ENCODE assay signal across 7 mouse cellular contexts in genomic region chr19:44248854-44249351, GRCm38 (mm10). TPM values are rescaled to one million over a fixed set of nuclear protein-coding genes. Genes with fewer than 3 reads are reported as not detected.
A peak's percentile ranks its signal among the peaks of the same experiment; 100 is the strongest.
DNase-seq lines count a peak whose midpoint lies in the region; ATAC-seq and TF ChIP-seq lines count a peak whose summit lies in the region.

No protein-coding gene starts in this region.

- no peak for TF ChIP-seq CTCF in spleen, adult 2 months (IDR thresholded peaks at IDR 0.05; ENCODE audit: extremely low read depth, insufficient read depth, insufficient read length, insufficient replicate concordance)

- no peak overlapping the region for H3K4me3 ChIP-seq in spleen, adult 2 months (ENCODE audit: extremely low read depth, insufficient read depth, insufficient read length)
- H3K4me3 ChIP-seq in forebrain, embryonic 12.5 days (replicated peaks): no peak overlapping the region
- H3K4me3 ChIP-seq in limb, embryonic 14.5 days (replicated peaks; ENCODE audit: low read length): no peak overlapping the region; the same call in 1 of the 2 replicates
- no peak overlapping the region; the same call in 1 of the 2 replicates for H3K4me3 ChIP-seq in stomach, embryonic 16.5 days (replicated peaks; ENCODE audit: low read length)

- H3K4me2 ChIP-seq in forebrain, embryonic 12.5 days: no peak overlapping the region
- peak overlapping the region; percentile 75 for H3K4me2 ChIP-seq in limb, embryonic 14.5 days (replicated peaks; ENCODE audit: low read depth, low read length, severe bottlenecking)
- peak overlapping the region; percentile 70 for H3K4me2 ChIP-seq in stomach, embryonic 16.5 days (ENCODE audit: low read depth, low read length)

- peak overlapping the region; percentile 1; the same call in 1 of the 2 replicates for H3K9ac ChIP-seq in forebrain, embryonic 12.5 days
- H3K9ac ChIP-seq in limb, embryonic 14.5 days (ENCODE audit: low read depth, low read length, severe bottlenecking): no peak overlapping the region
- H3K9ac ChIP-seq in stomach, embryonic 16.5 days (ENCODE audit: low read length): peak overlapping the region; percentile 51

- no peaks in the 10 kb centered on the region for H3K9me3 ChIP-seq in forebrain, embryonic 12.5 days
- no peaks in the 10 kb centered on the region for H3K9me3 ChIP-seq in limb, embryonic 14.5 days (ENCODE audit: control insufficient read depth, low read length)
- H3K9me3 ChIP-seq in stomach, embryonic 16.5 days (replicated peaks; ENCODE audit: control insufficient read depth, low read length): no peaks in the 10 kb centered on the region

- DNase-seq in spleen, adult 2 months (ENCODE audit: low read depth in 1 of 2, low spot score in 2 of 2): no peak
- DNase-seq in spleen, postnatal 14 days (ENCODE audit: low spot score in 2 of 2): no peak
- no peak for DNase-seq in limb, embryonic 14.5 days (ENCODE audit: low spot score)
- no peak for DNase-seq in cerebellum, postnatal 36 days
- DNase-seq in spleen, adult 18-20 months: no peak

- WGBS in spleen, adult 2 months: 68% methylated on average over 11 of the region's 11 CpGs
- 69% methylated on average over 11 of the region's 11 CpGs for WGBS in forebrain, embryonic 12.5 days
- WGBS in limb, embryonic 14.5 days: 66% methylated on average over 11 of the region's 11 CpGs
- WGBS in stomach, embryonic 16.5 days: 51% methylated on average over 11 of the region's 11 CpGs

- peaks cover 37% of the 10 kb centered on the region for H3K4me1 ChIP-seq in spleen, adult 2 months (ENCODE audit: control insufficient read depth, insufficient read depth, insufficient read length)
- peaks cover 30% of the 10 kb centered on the region for H3K4me1 ChIP-seq in forebrain, embryonic 12.5 days
- H3K4me1 ChIP-seq in limb, embryonic 14.5 days (ENCODE audit: control insufficient read depth, insufficient read depth, low read length): peaks cover 20% of the 10 kb centered on the region
- peaks cover 27% of the 10 kb centered on the region for H3K4me1 ChIP-seq in stomach, embryonic 16.5 days (ENCODE audit: control insufficient read depth, insufficient read depth, low read length)

- ATAC-seq in forebrain, embryonic 12.5 days (ENCODE audit: low FRiP score): no peak
- ATAC-seq in limb, embryonic 14.5 days (ENCODE audit: low FRiP score, low read depth): no peak
- ATAC-seq in stomach, embryonic 16.5 days (ENCODE audit: insufficient read depth, low FRiP score): no peak

- H3K27ac ChIP-seq in spleen, adult 2 months (ENCODE audit: insufficient read depth, low read length): peak overlapping the region; percentile 78
- peak overlapping the region; percentile 90 for H3K27ac ChIP-seq in forebrain, embryonic 12.5 days
- H3K27ac ChIP-seq in limb, embryonic 14.5 days (replicated peaks; ENCODE audit: low read depth, low read length): peak overlapping the region; percentile 87
- H3K27ac ChIP-seq in stomach, embryonic 16.5 days (ENCODE audit: low read length): peak overlapping the region; percentile 93

- no peaks in the 10 kb centered on the region for H3K27me3 ChIP-seq in spleen, adult 2 months (ENCODE audit: control insufficient read depth, insufficient read depth, low read length)
- H3K27me3 ChIP-seq in forebrain, embryonic 12.5 days: no peaks in the 10 kb centered on the region
- no peaks in the 10 kb centered on the region for H3K27me3 ChIP-seq in limb, embryonic 14.5 days (ENCODE audit: control insufficient read depth, insufficient read depth, low read length)
- H3K27me3 ChIP-seq in stomach, embryonic 16.5 days (ENCODE audit: control insufficient read depth, insufficient read depth, low read length): no peaks in the 10 kb centered on the region

- H3K36me3 ChIP-seq in spleen, adult 2 months (ENCODE audit: control insufficient read depth, insufficient read depth, low read length): no peaks in the 10 kb centered on the region
- no peaks in the 10 kb centered on the region for H3K36me3 ChIP-seq in forebrain, embryonic 12.5 days (replicated peaks)
- H3K36me3 ChIP-seq in limb, embryonic 14.5 days (ENCODE audit: control insufficient read depth, insufficient read depth, low read length): no peaks in the 10 kb centered on the region
- no peaks in the 10 kb centered on the region for H3K36me3 ChIP-seq in stomach, embryonic 16.5 days (ENCODE audit: control insufficient read depth, insufficient read depth, low read length)

- no peak for TF ChIP-seq POLR2A in spleen, adult 2 months (IDR thresholded peaks at IDR 0.05; ENCODE audit: low read depth, low read length)
- no peak for TF ChIP-seq POLR2A in limb, embryonic 14.5 days (IDR thresholded peaks at IDR 0.05; ENCODE audit: borderline replicate concordance, extremely low read depth, insufficient read depth, insufficient read length)

RNA-seq across cellular contexts. Expression of gene Scd2, which starts 44.6 kb away (rescaled TPM):
- 30.1 and 39.6 TPM in 2 replicates for polyA plus RNA-seq in spleen, adult 2 months (2012; rRNA removed)
- 470 and 492 TPM in 2 replicates for polyA plus RNA-seq in forebrain, embryonic 12.5 days (2016; fragmentation: Nextera tagmentation; extraction: Ambion mirVana)
- polyA plus RNA-seq in limb, embryonic 14.5 days (2012; rRNA removed): 274 and 383 TPM in 2 replicates
- polyA plus RNA-seq in limb, embryonic 14.5 days (2014; fragmentation: Nextera tagmentation; extraction: Ambion mirVana): 216 and 218 TPM in 2 replicates
- polyA plus RNA-seq in stomach, embryonic 16.5 days (2015; fragmentation: Nextera tagmentation; extraction: Ambion mirVana): 329 and 336 TPM in 2 replicates

RNA-seq across cellular contexts. Expression of gene Scd3, which starts 45.8 kb away (rescaled TPM):
- not detected in 2 replicates for polyA plus RNA-seq in spleen, adult 2 months (2012; rRNA removed)
- 0.77 and 1.00 TPM in 2 replicates for polyA plus RNA-seq in forebrain, embryonic 12.5 days (2016; fragmentation: Nextera tagmentation; extraction: Ambion mirVana)
- not detected in 2 replicates for polyA plus RNA-seq in limb, embryonic 14.5 days (2012; rRNA removed)
- polyA plus RNA-seq in limb, embryonic 14.5 days (2014; fragmentation: Nextera tagmentation; extraction: Ambion mirVana): 0.21 TPM in 1 of 2 replicates, not detected in the other
- polyA plus RNA-seq in stomach, embryonic 16.5 days (2015; fragmentation: Nextera tagmentation; extraction: Ambion mirVana): 0.11 and 0.18 TPM in 2 replicates

RNA-seq across cellular contexts. Expression of gene Pkd2l1, which starts 56.7 kb away (rescaled TPM):
- polyA plus RNA-seq in spleen, adult 2 months (2012; rRNA removed): not detected in 2 replicates
- polyA plus RNA-seq in forebrain, embryonic 12.5 days (2016; fragmentation: Nextera tagmentation; extraction: Ambion mirVana): 0.19 and 0.36 TPM in 2 replicates
- 0.01 and 0.03 TPM in 2 replicates for polyA plus RNA-seq in limb, embryonic 14.5 days (2012; rRNA removed)
- not detected in 2 replicates for polyA plus RNA-seq in limb, embryonic 14.5 days (2014; fragmentation: Nextera tagmentation; extraction: Ambion mirVana)
- not detected in 2 replicates for polyA plus RNA-seq in stomach, embryonic 16.5 days (2015; fragmentation: Nextera tagmentation; extraction: Ambion mirVana)
